Comparison of ENCODE assay signal across 18 mouse cellular contexts in the genomic region with DNA sequence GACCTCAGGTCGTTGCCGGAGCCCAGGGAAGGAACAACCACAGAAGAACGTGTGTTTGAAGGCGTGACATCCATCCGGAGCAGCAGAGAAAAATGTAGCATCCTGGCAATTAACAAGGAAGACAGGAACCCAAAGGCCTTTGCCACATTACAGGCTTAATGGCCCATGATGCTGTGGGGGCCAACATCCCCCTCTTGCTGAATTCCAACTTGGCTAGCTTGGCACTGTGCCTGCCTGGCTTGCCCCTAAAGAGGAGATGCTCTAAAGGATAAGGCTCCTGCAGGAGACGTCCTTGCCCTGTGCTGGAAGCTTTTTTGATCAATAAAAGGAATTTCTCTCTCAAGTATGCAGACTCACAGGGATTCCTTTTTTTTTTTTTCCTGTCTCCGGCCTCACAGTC.
DNase-seq lines count a peak whose midpoint lies in the region; ATAC-seq and TF ChIP-seq lines count a peak whose summit lies in the region.
"Had no signal": no experiment of that assay in that cellular context is flagged by ENCODE, and none has a peak within 500 bp of the region (broad histone marks: within the 10 kb centered on the region; RNA-seq: fewer than 3 reads in every experiment).

No protein-coding gene starts in this region.

- ATAC-seq in forebrain, embryonic 13.5 days, result no peak
- ATAC-seq in forebrain, embryonic 16.5 days, result no peak
- ATAC-seq in midbrain, postnatal 0 days (ENCODE audit: low FRiP score), result no peak
- ATAC-seq in hindbrain, postnatal 0 days, result no peak

- no peak overlapping the region for H3K9ac ChIP-seq in forebrain, embryonic 13.5 days
- H3K9ac ChIP-seq in forebrain, embryonic 16.5 days (replicated peaks; ENCODE audit: low read depth, low read length), result no peak overlapping the region
- no peak overlapping the region for H3K9ac ChIP-seq in midbrain, postnatal 0 days (replicated peaks; ENCODE audit: low read length, poor library complexity, severe bottlenecking)
- no peak overlapping the region for H3K9ac ChIP-seq in hindbrain, postnatal 0 days (replicated peaks; ENCODE audit: low read length)
- H3K9ac ChIP-seq: limb, embryonic 12.5 days; liver, embryonic 13.5 days; lung, embryonic 15.5 days; stomach, embryonic 15.5 days had no signal

- H3K9me3 ChIP-seq in forebrain, embryonic 13.5 days (replicated peaks), result no peaks in the 10 kb centered on the region
- H3K9me3 ChIP-seq in forebrain, embryonic 16.5 days (ENCODE audit: control insufficient read depth, low read length), result no peaks in the 10 kb centered on the region
- no peaks in the 10 kb centered on the region for H3K9me3 ChIP-seq in midbrain, embryonic 10.5 days (replicated peaks)
- H3K9me3 ChIP-seq in midbrain, postnatal 0 days (ENCODE audit: low read length), result no peaks in the 10 kb centered on the region
- H3K9me3 ChIP-seq in embryonic facial prominence, embryonic 10.5 days, result no peaks in the 10 kb centered on the region
- H3K9me3 ChIP-seq in hindbrain, postnatal 0 days (ENCODE audit: low read length), result no peaks in the 10 kb centered on the region
- H3K9me3 ChIP-seq: limb, embryonic 12.5 days; liver, embryonic 13.5 days; lung, embryonic 15.5 days; stomach, embryonic 15.5 days had no signal

- WGBS in forebrain, embryonic 13.5 days, result 52% methylated on average over 7 of the region's 7 CpGs
- WGBS in forebrain, embryonic 16.5 days, result 51% methylated on average over 7 of the region's 7 CpGs
- WGBS in midbrain, embryonic 10.5 days, result 83% methylated on average over 7 of the region's 7 CpGs
- WGBS in midbrain, postnatal 0 days, result 53% methylated on average over 7 of the region's 7 CpGs
- WGBS in embryonic facial prominence, embryonic 10.5 days, result 85% methylated on average over 7 of the region's 7 CpGs
- 34% methylated on average over 7 of the region's 7 CpGs for WGBS in hindbrain, postnatal 0 days

- no peak for TF ChIP-seq CTCF in midbrain, postnatal 0 days (IDR thresholded peaks at IDR 0.05)
- no peak for TF ChIP-seq CTCF in hindbrain, postnatal 0 days (IDR thresholded peaks at IDR 0.05; ENCODE audit: low read depth)

- H3K36me3 ChIP-seq in forebrain, embryonic 13.5 days (ENCODE audit: poor library complexity, severe bottlenecking), result no peaks in the 10 kb centered on the region
- H3K36me3 ChIP-seq in forebrain, embryonic 16.5 days (ENCODE audit: control insufficient read depth, insufficient read depth), result no peaks in the 10 kb centered on the region
- H3K36me3 ChIP-seq in midbrain, embryonic 10.5 days, result peaks cover 28% of the 10 kb centered on the region
- H3K36me3 ChIP-seq in midbrain, postnatal 0 days (ENCODE audit: insufficient read depth, low read length), result no peaks in the 10 kb centered on the region
- peaks cover 24% of the 10 kb centered on the region for H3K36me3 ChIP-seq in embryonic facial prominence, embryonic 10.5 days (replicated peaks)
- no peaks in the 10 kb centered on the region for H3K36me3 ChIP-seq in hindbrain, postnatal 0 days (ENCODE audit: insufficient read depth, low read length)
- H3K36me3 ChIP-seq: limb, embryonic 12.5 days; liver, embryonic 13.5 days; lung, embryonic 15.5 days; stomach, embryonic 15.5 days had no signal

- no peak overlapping the region for H3K4me2 ChIP-seq in forebrain, embryonic 13.5 days
- no peak overlapping the region for H3K4me2 ChIP-seq in forebrain, embryonic 16.5 days (ENCODE audit: low read length)
- H3K4me2 ChIP-seq in midbrain, postnatal 0 days (ENCODE audit: low read depth, low read length, poor library complexity, severe bottlenecking), result no peak overlapping the region
- no peak overlapping the region for H3K4me2 ChIP-seq in hindbrain, postnatal 0 days (ENCODE audit: low read depth, low read length)
- H3K4me2 ChIP-seq: limb, embryonic 12.5 days; liver, embryonic 13.5 days; lung, embryonic 15.5 days; stomach, embryonic 15.5 days had no signal

- DNase-seq in midbrain, embryonic 10.5 days (ENCODE audit: low spot score), result no peak
- no peak for DNase-seq in midbrain, postnatal 0 days (ENCODE audit: low spot score)
- no peak for DNase-seq in embryonic facial prominence, embryonic 10.5 days (ENCODE audit: low spot score)
- DNase-seq in hindbrain, postnatal 0 days (ENCODE audit: low spot score), result no peak
- DNase-seq in ovary, postnatal 36 days (ENCODE audit: low spot score), result no peak
- no peak for DNase-seq in layer of hippocampus, adult 9-10 months (ENCODE audit: low spot score)
- DNase-seq: adrenal gland, postnatal 14 days; cerebellum, adult 18-20 months; liver, embryonic 13.5 days; spleen, adult 18-20 months; thymus, adult 2 months had no signal

- H3K27ac ChIP-seq in forebrain, embryonic 13.5 days, result peak overlapping the region; percentile 2; the same call in 1 of the 2 replicates
- no peak overlapping the region for H3K27ac ChIP-seq in forebrain, embryonic 16.5 days (ENCODE audit: low read length)
- H3K27ac ChIP-seq in midbrain, embryonic 10.5 days (replicated peaks), result peak overlapping the region; percentile 84
- H3K27ac ChIP-seq in midbrain, postnatal 0 days (ENCODE audit: low read depth, low read length), result no peak overlapping the region
- H3K27ac ChIP-seq in embryonic facial prominence, embryonic 10.5 days (replicated peaks), result 0 out of 2 replicates have a peak overlapping the region, but pooled peaks have one; percentile 52
- H3K27ac ChIP-seq in hindbrain, postnatal 0 days, result peak overlapping the region; percentile 41; the same call in 1 of the 2 replicates
- H3K27ac ChIP-seq: limb, embryonic 12.5 days; liver, embryonic 13.5 days; lung, embryonic 15.5 days; macrophage; stomach, embryonic 15.5 days had no signal

- H3K27me3 ChIP-seq in forebrain, embryonic 13.5 days, result no peaks in the 10 kb centered on the region
- no peaks in the 10 kb centered on the region for H3K27me3 ChIP-seq in forebrain, embryonic 16.5 days (replicated peaks; ENCODE audit: control insufficient read depth, insufficient read depth, low read length)
- no peaks in the 10 kb centered on the region for H3K27me3 ChIP-seq in midbrain, embryonic 10.5 days (ENCODE audit: low read depth, poor library complexity, severe bottlenecking)
- no peaks in the 10 kb centered on the region for H3K27me3 ChIP-seq in midbrain, postnatal 0 days (ENCODE audit: insufficient read depth, low read length)
- no peaks in the 10 kb centered on the region for H3K27me3 ChIP-seq in embryonic facial prominence, embryonic 10.5 days (replicated peaks; ENCODE audit: low read depth, poor library complexity, severe bottlenecking)
- no peaks in the 10 kb centered on the region for H3K27me3 ChIP-seq in hindbrain, postnatal 0 days (ENCODE audit: insufficient read depth, low read length)
- H3K27me3 ChIP-seq: limb, embryonic 12.5 days; liver, embryonic 13.5 days; lung, embryonic 15.5 days; stomach, embryonic 15.5 days had no signal

- H3K4me1 ChIP-seq in forebrain, embryonic 13.5 days, result peaks cover 90% of the 10 kb centered on the region
- peaks cover 44% of the 10 kb centered on the region for H3K4me1 ChIP-seq in forebrain, embryonic 16.5 days (replicated peaks; ENCODE audit: control insufficient read depth, insufficient read depth, low read length)
- peaks cover 98% of the 10 kb centered on the region for H3K4me1 ChIP-seq in midbrain, embryonic 10.5 days
- peaks cover 20% of the 10 kb centered on the region; the same call in 1 of the 2 replicates for H3K4me1 ChIP-seq in midbrain, postnatal 0 days (ENCODE audit: insufficient read depth, low read length)
- H3K4me1 ChIP-seq in embryonic facial prominence, embryonic 10.5 days, result peaks cover 84% of the 10 kb centered on the region
- H3K4me1 ChIP-seq in hindbrain, postnatal 0 days (ENCODE audit: insufficient read depth, low read length), result peaks cover 37% of the 10 kb centered on the region

- H3K4me3 ChIP-seq in forebrain, embryonic 13.5 days, result no peak overlapping the region
- no peak overlapping the region for H3K4me3 ChIP-seq in forebrain, embryonic 16.5 days (replicated peaks; ENCODE audit: low read length)
- no peak overlapping the region for H3K4me3 ChIP-seq in midbrain, embryonic 10.5 days
- H3K4me3 ChIP-seq in midbrain, postnatal 0 days (ENCODE audit: low read depth, low read length), result no peak overlapping the region
- H3K4me3 ChIP-seq in embryonic facial prominence, embryonic 10.5 days, result no peak overlapping the region
- H3K4me3 ChIP-seq in hindbrain, postnatal 0 days (ENCODE audit: low read length), result no peak overlapping the region
- H3K4me3 ChIP-seq: erythroblast, embryonic 14.5 days; limb, embryonic 12.5 days; liver, embryonic 13.5 days; lung, embryonic 15.5 days; stomach, embryonic 15.5 days had no signal

Comparison
In these comparisons a context has a peak if more than half of its experiments do, and no peak if none do; other contexts are left out.
1. H3K27ac ChIP-seq: peak in forebrain, embryonic 13.5 days (single experiment), midbrain, embryonic 10.5 days (single experiment), embryonic facial prominence, embryonic 10.5 days (single experiment) and hindbrain, postnatal 0 days (single experiment); none in forebrain, embryonic 16.5 days (single experiment) and midbrain, postnatal 0 days (single experiment).